Mouse (Mus musculus) frontal cortex, postnatal 10 days (tissue): ENCODE measurements at regions not wholly inside any gene's neighbourhood (a gene's known extent, or its start where the extent isn't known, plus 50 kb on each side); places are given as distances from the start of the nearest gene placed in this dataset.

ENCODE experiments used
- DNase-seq, 2 experiments: peaks; one replicate each; pipeline ENCODE4 v3.0.0; 2022; ENCODE audit warnings: low spot score in 2 of 2, mixed read lengths in 1 of 2

DNA sequence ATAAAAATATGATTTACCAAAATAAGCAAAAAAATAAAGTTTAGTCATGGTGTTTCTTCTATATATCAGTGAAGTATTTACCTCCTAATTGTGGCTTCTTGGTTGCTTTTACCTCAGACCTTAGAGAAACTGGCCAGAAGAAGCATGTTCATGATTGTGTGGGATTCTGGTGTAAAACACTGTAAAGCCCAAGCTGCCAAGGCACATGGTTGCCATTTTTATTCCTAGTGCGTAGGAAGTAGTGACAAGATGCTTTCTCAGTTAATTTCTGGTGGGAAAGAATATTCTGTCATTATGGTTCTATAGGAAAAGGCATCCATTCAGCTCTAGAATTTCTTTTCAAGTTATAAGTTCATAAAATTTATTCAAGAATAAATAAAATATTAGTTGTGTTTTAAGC, 805.2 kb downstream of the Olfm4 start:
- no peak for DNase-seq

GRCm38 (mm10) chr14:80799370-80799959, 815.6 kb downstream of the Olfm4 start:
- no peak for DNase-seq

DNA sequence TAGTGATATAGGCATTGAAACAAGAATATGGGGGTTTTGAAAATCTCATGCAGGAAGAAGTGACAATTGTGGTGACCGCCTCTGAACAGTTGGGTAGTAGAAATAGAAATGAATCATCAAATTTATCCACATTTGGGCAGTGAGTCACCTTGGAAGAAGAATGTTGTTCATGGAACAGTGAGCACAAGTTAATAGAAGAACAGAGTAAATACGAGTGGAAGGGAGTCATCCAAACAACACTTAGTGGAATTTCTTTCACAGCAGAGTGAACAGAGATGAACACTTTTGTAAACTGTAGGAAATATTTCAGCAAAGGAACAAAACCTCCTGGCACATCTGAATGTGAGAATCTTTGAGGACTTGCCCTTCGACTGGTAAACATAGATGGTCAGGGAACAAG, 846.6 kb downstream of the Olfm4 start:
- no peak for DNase-seq

- no peak for DNase-seq
These were observed 860.7 kb downstream of the Olfm4 start for GRCm38 (mm10) chr14:80844550-80844949.

DNA sequence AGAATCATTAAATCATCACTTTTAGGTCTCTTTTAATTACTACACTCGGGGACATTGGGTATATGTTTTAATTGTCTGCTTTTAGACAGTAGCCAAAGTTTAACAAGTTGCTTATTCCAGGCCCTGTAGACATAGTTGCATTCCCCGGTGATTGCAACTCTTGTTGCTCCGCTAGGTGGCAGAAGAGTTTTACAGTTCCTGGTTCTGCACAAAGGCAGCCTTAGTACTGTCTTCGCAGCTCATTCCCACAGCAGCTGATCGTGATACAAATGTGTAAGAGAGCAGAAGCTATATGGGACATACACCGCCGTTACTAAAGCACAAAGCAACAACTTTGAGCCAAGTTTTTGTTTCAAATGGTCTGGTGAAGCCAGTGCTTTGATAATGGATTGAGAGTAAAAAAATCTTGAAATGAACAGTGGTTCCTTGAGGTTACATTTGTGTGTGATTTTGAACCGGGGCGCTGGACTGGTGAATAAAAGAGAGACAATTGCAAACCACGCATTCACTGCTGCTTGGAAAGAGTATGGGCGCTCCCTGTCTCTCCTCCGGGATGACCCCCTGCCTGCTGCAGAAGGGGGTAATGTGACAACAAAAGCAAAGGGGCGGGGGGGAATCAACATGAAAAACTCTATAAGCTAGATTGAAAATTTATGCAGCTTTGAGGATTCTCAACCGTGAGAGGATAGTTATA, 861.8 kb downstream of the Olfm4 start:
- peak; percentile 64 to 83 for DNase-seq

- peak; percentile 5 to 8 for DNase-seq
These were observed 862.7 kb downstream of the Olfm4 start for GRCm38 (mm10) chr14:80846420-80847083.
